Mouse (Mus musculus) kidney, adult 2 months (tissue): ENCODE measurements around the gene Pgbd5.

Experiments used
- CTCF ChIP-seq: fragments of 200-500 bp; conservative IDR thresholded peaks from 2 replicates; pipeline ENCODE4 v1.5.1; 2011; ENCODE audit warnings: low read depth, mild to moderate bottlenecking, control low read depth, low read length, moderate library complexity, mixed read lengths; ENCODE audit not compliant: insufficient read depth, insufficient read length
- POLR2A ChIP-seq: fragments of 200-500 bp; IDR thresholded peaks from one replicate; pipeline ENCODE4 v1.6.1; 2011; ENCODE audit warnings: low read depth, low read length, control low read depth

- TF ChIP-seq CTCF: no peak
- TF ChIP-seq POLR2A: no peak
Measured at GRCm38 (mm10) chr8:124331094-124331493, 108.4 kb downstream of the Pgbd5 start.
